Mouse (Mus musculus) forebrain, embryonic 16.5 days (tissue): ENCODE measurements around the gene Slc15a5. TPM values are rescaled to one million over a fixed set of nuclear protein-coding genes. Genes with fewer than 3 reads are reported as not detected.
"Not testable (repeated sequence)": the region's sequence is repeated elsewhere in the genome, so short reads cannot be mapped to it uniquely, and the experiment has no call there.

Source experiments
- ATAC-seq: fragments of 200-750 bp; cut with Nextera tagmentation; 2 replicates; pipeline ENCODE4 v1.8.0; 2017; ENCODE audit warnings: mild to moderate bottlenecking, moderate library complexity
- H3K27ac ChIP-seq: fragments of 300-500 bp; sonication (generic); 2 replicates; pipeline ENCODE4 v1.5.1; 2014; ENCODE audit warnings: low read length, control low read depth
- H3K27me3 ChIP-seq: fragments of 300-500 bp; sonication (generic); replicated peaks from 2 replicates; pipeline ENCODE4 v1.6.1; 2014; ENCODE audit warnings: low read length; ENCODE audit not compliant: control insufficient read depth, insufficient read depth
- H3K36me3 ChIP-seq: fragments of 300-500 bp; sonication (generic); 2 replicates; pipeline ENCODE4 v1.6.1; 2014; ENCODE audit not compliant: control insufficient read depth, insufficient read depth
- H3K4me1 ChIP-seq: fragments of 300-500 bp; sonication (generic); replicated peaks from 2 replicates; pipeline ENCODE4 v1.6.1; 2014; ENCODE audit warnings: low read length; ENCODE audit not compliant: control insufficient read depth, insufficient read depth
- H3K4me2 ChIP-seq: fragments of 300-500 bp; sonication (generic); 2 replicates; pipeline ENCODE4 v1.6.1; 2014; ENCODE audit warnings: mild to moderate bottlenecking, low read length, control low read depth
- H3K4me3 ChIP-seq: fragments of 300-500 bp; sonication (generic); replicated peaks from 2 replicates; pipeline ENCODE4 v1.5.1; 2014; ENCODE audit warnings: mild to moderate bottlenecking, low read length, control low read depth
- H3K9ac ChIP-seq: fragments of 300-500 bp; sonication (generic); replicated peaks from 2 replicates; pipeline ENCODE4 v1.6.1; 2014; ENCODE audit warnings: low read depth, low read length, control low read depth
- H3K9me3 ChIP-seq: fragments of 300-500 bp; sonication (generic); 2 replicates; pipeline ENCODE4 v1.6.1; 2016; ENCODE audit warnings: low read length; ENCODE audit not compliant: control insufficient read depth
- WGBS: fragments of 180-500 bp; shearing (Covaris S2); extraction: QIAGEN DNeasy Blood & Tissue Kit; methylation state at CpG from one replicate; pipeline ENCODE4 v1.1.7; 2014; 5-methylcytosine and 5-hydroxymethylcytosine counted together
- polyA plus RNA-seq: library from polyadenylated mRNA; unstranded; fragments of >200 nt; fragmentation: Nextera tagmentation; extraction: Ambion mirVana; gene quantifications from 2 replicates; pipeline ENCODE4 v1.2.1, GENCODE M21; 2015

Slc15a5 gene
- polyA plus RNA-seq, 1 experiment from 2014 or later: 0.39 TPM

- no peaks in the 10 kb centered on the region for H3K9me3 ChIP-seq
- no peaks in the 10 kb centered on the region for H3K4me1 ChIP-seq
- H3K27me3 ChIP-seq: no peaks in the 10 kb centered on the region
- no peak overlapping the region for H3K9ac ChIP-seq
- WGBS: 82% methylated on average over 8 of the region's 8 CpGs
- no peak overlapping the region for H3K27ac ChIP-seq
- no peak overlapping the region for H3K4me3 ChIP-seq
- no peak overlapping the region for H3K4me2 ChIP-seq
- no peak for ATAC-seq
- H3K36me3 ChIP-seq: no peaks in the 10 kb centered on the region
These were observed 9.4 kb upstream of the Slc15a5 start for GRCm38 (mm10) chr6:138089084-138089483.

- not testable (repeated sequence) for H3K27me3 ChIP-seq, H3K4me3 ChIP-seq, H3K4me1 ChIP-seq, H3K36me3 ChIP-seq, H3K9ac ChIP-seq, H3K4me2 ChIP-seq, H3K9me3 ChIP-seq, ATAC-seq, H3K27ac ChIP-seq
These were observed 6.7 kb upstream of the Slc15a5 start for GRCm38 (mm10) chr6:138086421-138086820.

GRCm38 (mm10) chr6:138080778-138081549, 1.2 kb upstream of the Slc15a5 start:
- no peaks in the 10 kb centered on the region for H3K27me3 ChIP-seq
- no peak overlapping the region for H3K4me2 ChIP-seq
- whole genome bisulfite sequencing: 92% methylated on average over 6 of the region's 6 CpGs
- H3K36me3 ChIP-seq: no peaks in the 10 kb centered on the region
- H3K9me3 ChIP-seq: no peaks in the 10 kb centered on the region
- no peak for ATAC-seq
- H3K27ac ChIP-seq: no peak overlapping the region
- H3K4me1 ChIP-seq: no peaks in the 10 kb centered on the region
- H3K4me3 ChIP-seq: no peak overlapping the region
- H3K9ac ChIP-seq: no peak overlapping the region

- Histone ChIP-seq H3K4me3 (no peak overlapping the region), H3K9ac (no peak overlapping the region), H3K4me2 (no peak overlapping the region), H3K27ac (no peak overlapping the region), H3K27me3 (no peaks in the 10 kb centered on the region), H3K36me3 (no peaks in the 10 kb centered on the region), H3K9me3 (no peaks in the 10 kb centered on the region), H3K4me1 (no peaks in the 10 kb centered on the region)
- ATAC-seq: no peak
- WGBS: 89% methylated on average over 5 of the region's 5 CpGs
These were observed 1.9 kb downstream of the Slc15a5 start for GRCm38 (mm10) chr6:138077681-138078439.

GRCm38 (mm10) chr6:138075723-138076122, 4.0 kb downstream of the Slc15a5 start:
- Histone ChIP-seq H3K27me3 (no peaks in the 10 kb centered on the region), H3K4me2 (no peak overlapping the region), H3K4me3 (no peak overlapping the region), H3K9ac (no peak overlapping the region), H3K27ac (no peak overlapping the region), H3K36me3 (no peaks in the 10 kb centered on the region), H3K4me1 (no peaks in the 10 kb centered on the region), H3K9me3 (no peaks in the 10 kb centered on the region)
- 100% methylated on average over 1 of the region's 1 CpGs for WGBS
- ATAC-seq: no peak

GRCm38 (mm10) chr6:138073540-138073939, 6.2 kb downstream of the Slc15a5 start:
- no peak for ATAC-seq
- H3K4me3 ChIP-seq: no peak overlapping the region
- no peaks in the 10 kb centered on the region for H3K27me3 ChIP-seq
- H3K9me3 ChIP-seq: no peaks in the 10 kb centered on the region
- H3K27ac ChIP-seq: no peak overlapping the region
- no peak overlapping the region for H3K9ac ChIP-seq
- no peaks in the 10 kb centered on the region for H3K4me1 ChIP-seq
- H3K4me2 ChIP-seq: no peak overlapping the region
- H3K36me3 ChIP-seq: no peaks in the 10 kb centered on the region
- 87% methylated on average over 2 of the region's 2 CpGs for WGBS

- no peaks in the 10 kb centered on the region for H3K9me3 ChIP-seq
These were observed 6.8 kb downstream of the Slc15a5 start for GRCm38 (mm10) chr6:138072963-138073339.

GRCm38 (mm10) chr6:138072110-138072962, 7.4 kb downstream of the Slc15a5 start:
- Histone ChIP-seq H3K27ac (no peak overlapping the region), H3K9ac (no peak overlapping the region), H3K4me1 (no peaks in the 10 kb centered on the region), H3K36me3 (no peaks in the 10 kb centered on the region), H3K9me3 (no peaks in the 10 kb centered on the region), H3K4me2 (no peak overlapping the region), H3K4me3 (no peak overlapping the region), H3K27me3 (no peaks in the 10 kb centered on the region)
- WGBS: 75% methylated on average over 5 of the region's 5 CpGs
- no peak for ATAC-seq

More at GRCm38 (mm10) chr6:138072963-138073339, 6.8 kb downstream of the Slc15a5 start:
- Histone ChIP-seq H3K4me1 (no peaks in the 10 kb centered on the region), H3K27ac (no peak overlapping the region), H3K9ac (no peak overlapping the region), H3K4me3 (no peak overlapping the region), H3K4me2 (no peak overlapping the region), H3K36me3 (no peaks in the 10 kb centered on the region), H3K27me3 (no peaks in the 10 kb centered on the region)
- WGBS: 60% methylated on average over 8 of the region's 8 CpGs
- no peak for ATAC-seq

GRCm38 (mm10) chr6:138071505-138072107, 8.1 kb downstream of the Slc15a5 start:
- Histone ChIP-seq H3K36me3 (no peaks in the 10 kb centered on the region), H3K27ac (no peak overlapping the region), H3K4me1 (no peaks in the 10 kb centered on the region), H3K4me3 (no peak overlapping the region), H3K9me3 (no peaks in the 10 kb centered on the region), H3K9ac (no peak overlapping the region), H3K27me3 (no peaks in the 10 kb centered on the region), H3K4me2 (no peak overlapping the region)
- 32% methylated on average over 4 of the region's 4 CpGs for WGBS
- no peak for ATAC-seq
